Mouse (Mus musculus) myocyte (in vitro differentiated cells): ENCODE data around the gene Bad.

Experiments
- CEBPB ChIP-seq: IDR thresholded peaks from 2 replicates; pipeline ENCODE4 v1.6.1; 2011; ENCODE audit warnings: mild to moderate bottlenecking, moderate library complexity; ENCODE audit not compliant: poor library complexity, insufficient read depth, severe bottlenecking
- E2F4 ChIP-seq: IDR thresholded peaks from one replicate; pipeline ENCODE4 v1.6.1; 2011; ENCODE audit warnings: mild to moderate bottlenecking, control low read depth, moderate library complexity; ENCODE audit not compliant: insufficient read depth
- MAX ChIP-seq: IDR thresholded peaks from one replicate; pipeline ENCODE4 v1.6.1; 2011; ENCODE audit warnings: low read depth, mild to moderate bottlenecking, control low read depth
- MYOD1 ChIP-seq, 3 experiments: IDR thresholded peaks; one replicate each; pipeline ENCODE4 v1.6.1; 2011; ENCODE audit warnings: control low read depth in 2 of 3, low read depth in 2 of 3, mild to moderate bottlenecking in 2 of 3, moderate library complexity in 1 of 3; ENCODE audit not compliant: insufficient read length in 2 of 3, control insufficient read depth in 1 of 3
- MYOG ChIP-seq, 3 experiments: IDR thresholded peaks; one replicate each; pipeline ENCODE4 v1.6.1; 2011; ENCODE audit warnings: control low read depth in 2 of 3, low read depth in 2 of 3, mild to moderate bottlenecking in 2 of 3; ENCODE audit not compliant: insufficient read length in 2 of 3, control insufficient read depth in 1 of 3, insufficient read depth in 1 of 3
- POLR2A ChIP-seq: IDR thresholded peaks from one replicate; pipeline ENCODE4 v1.6.1; 2011; ENCODE audit warnings: low read depth, mild to moderate bottlenecking, control low read depth, moderate library complexity; ENCODE audit not compliant: insufficient read length
- POLR2AphosphoS2 ChIP-seq: IDR thresholded peaks from one replicate; pipeline ENCODE4 v1.6.1; 2011; ENCODE audit warnings: low read depth, control low read depth; ENCODE audit not compliant: insufficient read length
- REST ChIP-seq: IDR thresholded peaks from one replicate; pipeline ENCODE4 v1.6.1; 2011; ENCODE audit warnings: mild to moderate bottlenecking, control low read depth, moderate library complexity; ENCODE audit not compliant: insufficient read depth, insufficient read length
- SRF ChIP-seq: IDR thresholded peaks from one replicate; pipeline ENCODE4 v1.6.1; 2011; ENCODE audit warnings: low read depth; ENCODE audit not compliant: control insufficient read depth, insufficient read length
- TCF12 ChIP-seq: IDR thresholded peaks from one replicate; pipeline ENCODE4 v1.6.1; 2011; ENCODE audit warnings: mild to moderate bottlenecking, control low read depth; ENCODE audit not compliant: poor library complexity, insufficient read depth, severe bottlenecking
- TCF3 ChIP-seq: IDR thresholded peaks from one replicate; pipeline ENCODE4 v1.6.1; 2011; ENCODE audit warnings: low read depth, control low read depth; ENCODE audit not compliant: insufficient read length
- USF1 ChIP-seq: IDR thresholded peaks from one replicate; pipeline ENCODE4 v1.6.1; 2011; ENCODE audit warnings: low read depth, mild to moderate bottlenecking, control low read depth, moderate library complexity

DNA sequence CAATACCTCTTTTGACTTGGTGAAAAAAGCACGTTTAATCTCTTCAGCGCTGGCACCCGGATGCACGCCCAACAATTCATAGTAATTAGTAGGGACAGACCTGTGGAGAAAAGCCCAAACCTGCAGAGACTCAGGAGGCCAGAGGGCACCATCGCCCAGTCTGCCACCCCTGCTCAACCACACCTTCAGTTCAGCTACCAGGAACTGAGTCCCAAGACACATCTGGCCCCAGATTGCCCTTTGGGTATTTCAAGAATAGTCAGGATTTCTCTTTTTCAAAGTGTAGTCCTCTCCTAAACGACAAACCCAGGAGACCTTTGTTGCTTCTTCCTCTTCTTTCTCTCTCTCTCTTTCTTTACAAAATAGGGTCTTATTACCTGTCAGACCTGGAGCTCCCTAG lies 49.1 kb downstream of the Bad start:
- TF ChIP-seq SRF = no peak
- no peak for TF ChIP-seq POLR2A
- TF ChIP-seq POLR2AphosphoS2 = no peak
- no peak for TF ChIP-seq REST
- no peak for TF ChIP-seq E2F4
- TF ChIP-seq MYOG (IDR thresholded peaks at IDR 0.05; ENCODE audit: control insufficient read depth in 1 of 3, insufficient read depth in 1 of 3, insufficient read length in 2 of 3, low read depth in 2 of 3) = no peak
- no peak for TF ChIP-seq MAX
- no peak for TF ChIP-seq USF1
- TF ChIP-seq TCF12 = no peak
- TF ChIP-seq CEBPB = no peak
- TF ChIP-seq MYOD1 (IDR thresholded peaks at IDR 0.05; ENCODE audit: control insufficient read depth in 1 of 3, insufficient read length in 2 of 3, low read depth in 2 of 3) = no peak
- TF ChIP-seq TCF3 = no peak
